Mouse (Mus musculus) hematopoietic stem cell, adult 5-6 weeks (primary cell): ENCODE results near the gene Map4k5. TPM values are rescaled to one million over a fixed set of nuclear protein-coding genes. Genes with fewer than 3 reads are reported as not detected.

ENCODE experiments used
- ATAC-seq, 2 experiments: fragments of 125-278 bp in 1 of 2; replicated peaks in 1 of 2; 2 replicates each; pipeline ENCODE4 v1.8.0; 2016 to 2017; ENCODE audit warnings: inconsistent platforms in 2 of 2, mild to moderate bottlenecking in 2 of 2, moderate number of reproducible peaks in 2 of 2, low read depth in 1 of 2, moderate TSS enrichment in 1 of 2; ENCODE audit not compliant: low FRiP score in 2 of 2, poor library complexity in 2 of 2, severe bottlenecking in 2 of 2, insufficient read depth in 1 of 2, low TSS enrichment in 1 of 2
- total RNA-seq: library from RNA; stranded (forward); fragments of 172-1452, 232-1000 nt; gene quantifications from 2 replicates; pipeline ENCODE4 v1.2.3, GENCODE M21; 2017

The Map4k5 gene
- total RNA-seq, 1 experiment from 2014 or later = 49.8 TPM

DNA sequence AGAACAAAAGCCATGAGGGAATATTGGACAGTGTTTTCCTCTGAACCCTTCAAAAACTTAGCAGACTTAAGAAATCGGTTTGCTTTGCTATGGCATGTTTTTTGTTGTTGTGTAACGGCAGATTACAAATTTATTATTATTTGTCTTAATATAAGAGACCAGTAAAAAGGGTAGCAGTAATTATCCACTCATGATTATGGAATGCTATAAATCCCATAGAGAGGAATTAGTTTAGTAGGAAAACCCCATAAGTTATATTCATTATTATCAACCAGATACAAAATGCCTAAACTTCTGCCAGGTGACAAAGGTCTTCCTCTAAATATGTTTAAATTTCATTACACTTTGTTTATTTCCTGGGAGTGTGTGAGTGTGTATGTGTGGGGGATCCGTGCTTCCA lies 1.3 kb downstream of the Map4k5 start:
- ATAC-seq = no peak

DNA sequence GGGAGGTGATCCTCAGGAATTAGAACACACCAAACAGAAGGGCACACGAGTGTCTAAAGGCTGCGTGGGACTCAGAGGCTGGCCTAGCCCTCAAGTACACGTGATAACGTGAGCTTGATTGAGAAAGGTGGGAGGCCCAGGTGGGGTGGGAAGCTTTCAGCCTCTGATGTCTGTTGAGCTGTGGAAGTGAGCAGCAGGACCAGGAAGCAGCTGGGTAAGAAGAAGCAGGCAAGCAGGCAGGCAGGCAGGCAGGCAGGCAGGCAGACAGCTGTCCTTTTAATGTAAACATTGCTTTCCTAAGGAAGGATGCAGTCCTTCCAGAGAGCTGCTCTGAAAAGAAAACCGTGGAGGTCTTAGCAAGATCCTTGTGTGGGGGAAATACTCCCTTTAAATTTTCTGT lies 2.5 kb downstream of the Map4k5 start:
- no peak for ATAC-seq

DNA sequence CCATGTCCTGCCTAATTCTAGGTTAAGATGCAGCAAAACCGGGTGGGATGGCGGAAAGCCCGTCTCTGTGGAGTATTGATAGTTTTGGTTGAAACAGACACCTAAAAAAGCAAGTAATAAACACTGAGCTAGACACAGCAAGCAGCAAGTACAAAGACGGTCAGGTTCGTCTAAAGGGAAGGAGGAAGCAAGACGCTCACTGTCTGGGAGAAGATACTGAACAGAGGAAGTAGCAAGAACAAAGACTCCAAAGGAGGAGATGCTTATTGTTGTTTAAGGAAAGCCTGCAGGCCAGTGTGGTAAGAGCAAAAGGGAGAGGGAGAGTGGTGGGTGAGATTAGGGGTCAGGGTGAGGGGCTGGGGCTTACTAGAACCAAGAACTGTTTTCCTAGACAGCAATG lies 2.9 kb downstream of the Map4k5 start:
- no peak for ATAC-seq

GRCm38 (mm10) chr12:69888345-69888744 lies 4.7 kb downstream of the Map4k5 start:
- ATAC-seq = no peak

DNA sequence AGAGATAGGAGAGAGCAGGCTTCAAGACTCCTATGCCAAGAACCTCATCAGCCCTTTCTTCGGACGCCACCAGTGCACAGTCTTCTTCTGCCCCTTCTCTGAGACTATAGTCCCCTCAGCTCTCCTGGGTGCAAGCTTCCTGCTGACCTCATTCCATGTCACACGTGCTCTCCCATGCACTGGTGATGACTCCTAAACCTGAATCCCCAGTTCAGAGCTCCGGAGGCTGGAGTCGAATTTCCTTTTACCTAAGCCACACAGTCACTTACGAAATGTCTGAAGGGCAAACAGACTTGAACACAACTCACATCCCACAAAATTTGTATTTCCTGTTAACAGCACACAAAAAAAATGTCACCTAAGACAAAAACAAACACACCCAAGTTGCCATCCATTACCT lies 5.2 kb downstream of the Map4k5 start:
- no peak for ATAC-seq

GRCm38 (mm10) chr12:69885170-69885923 lies 7.7 kb downstream of the Map4k5 start:
- no peak for ATAC-seq

DNA sequence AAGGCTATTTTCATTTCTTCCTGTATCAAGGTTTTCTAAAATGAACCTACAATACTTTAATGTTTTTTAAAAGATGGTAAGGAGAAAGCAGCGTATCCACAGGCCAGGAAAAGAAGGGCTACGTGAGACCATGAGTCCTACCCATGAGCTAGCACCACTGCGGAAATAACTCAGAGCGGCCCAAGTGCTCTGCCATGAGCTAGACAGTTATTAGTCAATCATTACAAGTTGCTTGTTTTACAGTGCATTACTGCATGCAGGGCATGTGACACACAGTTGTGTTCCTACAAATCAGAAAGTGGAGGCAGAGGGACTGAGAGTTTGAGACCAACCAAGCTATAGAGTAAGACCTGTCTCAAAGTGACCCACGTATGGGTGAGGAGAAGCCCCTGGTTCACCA lies 8.9 kb downstream of the Map4k5 start:
- no peak for ATAC-seq

DNA sequence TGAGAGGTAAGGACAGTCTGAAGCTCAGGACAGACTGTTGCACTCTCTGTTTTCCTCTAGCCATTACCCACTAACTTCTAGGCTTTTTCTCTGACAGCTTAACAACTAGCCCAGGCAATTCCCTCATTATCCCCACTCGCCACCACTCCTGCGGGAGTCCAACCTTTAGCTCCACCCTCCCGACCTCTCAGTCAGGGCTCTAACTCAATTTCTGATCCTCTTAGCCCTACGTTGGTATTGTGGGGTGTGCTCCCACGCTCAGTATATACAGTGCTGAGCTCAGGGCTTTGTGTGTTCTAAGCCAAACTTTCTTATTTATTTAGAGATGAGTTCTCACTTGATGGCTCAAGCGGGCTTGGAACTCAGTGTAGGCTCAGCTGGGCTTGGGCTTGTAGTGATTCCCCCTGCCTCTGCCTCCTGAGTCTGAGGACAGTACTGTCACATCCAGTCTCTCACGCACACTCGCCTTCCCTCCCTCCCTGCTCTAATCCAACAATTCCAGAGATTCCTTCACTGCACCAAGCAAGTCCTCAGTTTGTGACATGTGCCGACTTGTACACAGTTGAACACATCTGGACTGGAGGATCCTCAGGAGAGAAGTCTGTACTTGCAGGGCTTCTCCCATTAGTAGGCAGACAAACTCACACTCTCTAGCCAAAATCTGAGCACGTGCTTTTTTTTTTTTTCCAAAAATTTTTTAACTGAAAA lies 11.6 kb downstream of the Map4k5 start:
- ATAC-seq = no peak

DNA sequence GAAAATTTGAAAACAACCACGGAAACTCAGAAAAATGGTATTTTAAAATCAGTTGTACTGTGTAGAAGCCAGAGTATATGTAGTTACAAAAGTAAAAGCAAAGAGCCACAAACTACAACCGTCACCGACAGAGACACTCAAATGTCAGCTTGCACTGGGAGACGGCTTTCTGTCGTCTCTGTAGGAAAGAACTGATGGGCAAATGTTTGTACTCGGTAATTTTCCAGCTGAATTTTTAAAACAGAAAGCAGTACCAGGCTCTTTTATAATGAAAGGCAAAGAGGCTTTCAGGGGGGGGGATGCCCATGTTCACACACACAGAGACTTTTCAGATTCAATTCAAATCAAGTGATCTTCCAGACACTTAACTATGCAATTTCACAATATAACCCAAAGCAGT lies 13.3 kb downstream of the Map4k5 start:
- no peak for ATAC-seq

- ATAC-seq = no peak
These were observed 13.8 kb downstream of the Map4k5 start for GRCm38 (mm10) chr12:69879172-69879665.

DNA sequence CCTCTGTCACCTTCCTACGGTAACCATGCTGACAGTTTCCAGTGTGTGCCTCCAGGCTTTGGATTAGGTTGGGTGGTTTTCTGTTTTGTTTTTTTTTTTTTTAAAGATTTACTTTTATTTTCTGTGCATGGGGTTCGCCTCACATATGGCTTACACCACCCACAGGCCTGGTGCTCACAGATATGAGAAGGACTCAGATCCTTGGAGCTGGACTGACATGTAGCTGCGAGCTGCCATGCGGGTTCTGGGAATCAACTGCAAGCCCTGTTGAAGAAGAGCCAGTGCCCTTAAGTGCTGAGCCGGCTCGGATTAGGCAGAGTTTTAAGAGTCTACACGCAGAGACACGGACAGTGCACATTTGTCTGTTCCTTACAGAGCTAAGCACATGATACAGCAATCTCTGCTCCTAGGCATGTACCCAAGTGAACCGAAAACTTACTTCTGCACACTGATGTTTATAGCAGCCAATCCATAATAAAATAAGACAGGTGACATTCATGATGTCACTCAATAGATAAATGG lies 15.1 kb downstream of the Map4k5 start:
- no peak for ATAC-seq

DNA sequence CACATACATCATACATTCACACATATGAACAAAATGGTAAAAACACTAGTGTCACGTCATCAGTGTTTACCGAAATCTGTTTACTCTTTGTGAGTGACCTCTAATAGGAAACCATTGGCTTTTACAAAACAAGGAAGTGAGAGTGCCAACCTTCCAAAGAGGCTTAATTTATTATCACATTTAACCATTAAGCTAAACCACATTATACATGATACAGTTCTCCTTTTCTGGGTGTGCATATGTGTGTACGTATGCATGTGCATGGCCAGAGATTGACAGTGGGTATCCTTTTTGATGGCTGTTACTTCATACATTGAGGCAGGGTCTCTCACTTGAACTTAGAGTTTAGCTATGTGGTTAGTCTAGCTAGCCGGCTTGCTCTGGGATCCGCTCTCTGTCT lies 21.4 kb downstream of the Map4k5 start:
- ATAC-seq = peak; percentile 59 to 65; a peak in 3 of 4 replicates

DNA sequence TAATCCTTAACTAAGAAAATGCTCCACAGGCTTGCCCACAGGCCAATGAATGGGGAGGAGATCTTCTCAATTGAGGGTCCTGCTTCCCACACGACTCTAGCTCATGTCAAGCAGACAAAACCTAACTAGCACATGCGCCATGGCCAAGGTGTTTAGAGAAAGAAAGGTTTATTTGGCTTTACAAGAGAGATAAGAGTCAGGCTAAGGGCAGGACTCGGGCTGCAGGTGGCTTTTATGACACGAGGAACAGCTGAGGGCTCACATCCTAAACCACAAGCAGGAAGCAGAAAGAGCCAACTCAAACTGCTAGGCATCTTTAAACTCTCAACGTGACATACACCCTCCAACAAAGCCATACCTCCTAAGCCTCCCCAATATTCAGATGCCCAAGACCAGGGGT lies 25.7 kb downstream of the Map4k5 start:
- ATAC-seq = peak; percentile 23 to 42; a peak in 2 of 4 replicates

- peak; percentile 83 to 91 for ATAC-seq
These were observed 28.8 kb downstream of the Map4k5 start for GRCm38 (mm10) chr12:69864164-69864692.

DNA sequence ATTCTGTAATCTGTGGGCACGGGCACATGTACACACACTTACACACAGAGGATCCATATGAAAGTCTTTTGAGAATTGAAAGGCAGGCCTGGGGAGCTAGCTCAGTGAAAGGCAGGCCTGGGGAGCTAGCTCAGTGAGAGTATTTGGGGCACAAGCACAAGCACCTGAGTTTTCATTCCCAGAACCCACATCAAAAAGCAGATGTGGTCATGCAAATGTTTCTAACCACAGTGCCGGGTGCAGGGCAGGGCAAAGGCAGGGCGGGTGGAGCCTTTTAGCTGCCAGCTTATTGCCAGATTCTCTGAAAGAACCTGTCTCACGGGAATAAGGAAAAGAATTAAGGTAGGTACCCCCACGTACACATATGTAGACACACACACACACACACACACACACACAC lies 29.5 kb downstream of the Map4k5 start:
- ATAC-seq = peak; percentile 74 to 75

DNA sequence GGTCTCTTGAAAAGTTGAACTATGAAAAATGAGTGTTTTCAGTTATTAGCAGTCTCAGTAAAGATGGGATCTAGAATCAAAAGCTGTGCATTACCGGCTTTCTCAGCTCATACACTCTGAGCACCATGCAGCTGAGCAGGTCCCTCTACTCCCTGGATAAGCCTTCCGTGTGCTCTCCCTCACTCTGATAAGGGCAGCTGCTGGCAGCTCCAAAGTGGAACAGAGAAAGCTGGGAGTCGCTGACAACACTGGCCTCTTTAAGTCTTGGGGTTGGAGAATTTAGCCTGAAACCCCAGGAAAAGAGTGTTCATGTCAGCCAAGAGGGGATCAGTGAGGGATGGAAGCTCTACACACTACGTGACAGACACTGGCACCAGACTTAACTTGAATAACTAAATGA lies 34.2 kb downstream of the Map4k5 start:
- ATAC-seq = no peak

- ATAC-seq = no peak
These were observed 35.4 kb downstream of the Map4k5 start for GRCm38 (mm10) chr12:69857597-69857996.

GRCm38 (mm10) chr12:69856398-69856797 lies 36.6 kb downstream of the Map4k5 start:
- no peak for ATAC-seq
